Mouse (Mus musculus) left cerebral cortex, adult 11 months (tissue): ENCODE results near the gene Babam2.

Experiments used
- DNase-seq: peaks from one replicate; pipeline ENCODE4 v3.0.0; 2022; ENCODE audit warnings: low spot score

Babam2 gene

DNA sequence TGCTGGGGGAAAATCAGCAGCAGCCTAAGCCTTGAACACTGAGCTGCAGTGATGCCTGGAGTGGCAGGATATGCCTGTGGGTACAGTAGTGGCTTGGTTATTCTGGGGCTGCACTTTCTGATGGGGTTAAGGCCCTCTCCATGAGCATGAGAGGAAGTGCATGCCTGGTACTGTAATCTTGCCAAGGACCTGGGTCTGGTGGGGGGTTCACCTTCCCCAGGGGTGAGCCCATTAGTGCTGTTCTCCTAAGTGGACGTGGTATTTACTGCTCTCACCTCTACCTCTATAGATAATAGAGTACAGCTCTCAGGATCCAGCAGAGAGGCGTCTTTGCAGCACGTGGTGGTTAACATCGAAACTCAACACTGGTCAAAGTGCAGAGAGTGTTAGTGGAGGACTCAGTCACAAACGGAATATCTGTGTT lies 16.4 kb downstream of the Babam2 start:
- DNase-seq, result no peak

- DNase-seq, result no peak
Measured at GRCm38 (mm10) chr5:31715486-31716150, 18.1 kb downstream of the Babam2 start.

DNA sequence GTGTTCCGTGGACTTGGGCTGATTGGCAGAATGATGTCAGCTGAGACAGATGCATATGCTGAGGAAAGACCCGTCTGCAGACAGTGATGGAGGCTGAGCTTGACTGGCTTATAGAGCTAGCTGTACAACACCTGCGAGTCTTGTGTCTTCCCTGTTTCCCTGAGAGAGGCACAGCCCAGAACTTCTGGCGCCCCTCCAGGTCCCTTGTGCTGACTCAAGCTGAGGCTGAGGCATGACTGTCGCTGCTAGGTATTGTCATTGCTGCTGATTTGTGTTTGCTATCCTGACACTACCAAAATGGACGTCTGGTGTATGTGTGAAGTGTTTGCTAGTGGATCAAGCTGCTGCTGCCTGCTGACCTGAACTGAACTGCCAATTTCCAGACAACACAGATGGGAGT lies 27.0 kb downstream of the Babam2 start:
- no peak for DNase-seq

- DNase-seq, result no peak
Measured at GRCm38 (mm10) chr5:31725885-31726284, 28.4 kb downstream of the Babam2 start.

DNA sequence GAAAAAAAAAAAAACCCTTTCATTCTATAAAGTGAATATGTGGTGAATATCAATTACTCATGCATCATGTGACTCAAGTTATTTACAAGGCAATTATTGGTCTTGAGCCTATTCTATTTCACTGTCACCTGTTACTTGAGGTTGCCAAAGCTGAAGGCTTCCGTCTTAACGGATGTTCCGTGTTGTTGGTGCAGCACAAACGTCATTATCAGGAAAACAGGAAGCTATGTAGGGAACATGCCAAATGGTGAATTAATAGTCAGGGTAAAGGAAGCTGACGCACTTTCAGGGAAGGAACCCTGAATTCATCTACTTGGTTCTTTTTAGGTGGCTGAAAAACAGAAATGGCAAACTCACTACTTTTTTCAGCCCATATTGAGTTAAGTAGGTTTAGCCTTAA lies 30.0 kb downstream of the Babam2 start:
- DNase-seq, result no peak

GRCm38 (mm10) chr5:31732644-31733338 lies 35.3 kb downstream of the Babam2 start:
- no peak for DNase-seq

DNA sequence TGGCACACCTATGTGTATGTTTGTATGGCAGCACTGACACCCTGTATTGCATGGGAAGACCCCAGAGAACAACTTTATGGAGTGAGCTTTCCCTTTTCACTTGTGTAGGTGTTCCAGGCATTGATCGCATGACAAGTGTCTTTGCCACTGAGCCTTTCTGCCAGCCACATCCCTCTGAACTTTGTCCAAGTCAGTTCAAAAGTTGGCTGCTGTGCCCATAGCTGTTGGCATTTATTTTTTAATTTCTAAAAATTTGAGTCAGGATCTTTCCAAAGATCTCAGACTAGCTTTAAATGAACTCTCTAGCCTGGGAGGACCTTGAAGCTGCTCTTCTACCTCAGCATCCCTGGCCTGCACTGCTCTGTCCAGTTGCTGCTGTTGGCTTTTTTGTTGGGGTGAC lies 44.4 kb downstream of the Babam2 start:
- DNase-seq, result no peak

DNA sequence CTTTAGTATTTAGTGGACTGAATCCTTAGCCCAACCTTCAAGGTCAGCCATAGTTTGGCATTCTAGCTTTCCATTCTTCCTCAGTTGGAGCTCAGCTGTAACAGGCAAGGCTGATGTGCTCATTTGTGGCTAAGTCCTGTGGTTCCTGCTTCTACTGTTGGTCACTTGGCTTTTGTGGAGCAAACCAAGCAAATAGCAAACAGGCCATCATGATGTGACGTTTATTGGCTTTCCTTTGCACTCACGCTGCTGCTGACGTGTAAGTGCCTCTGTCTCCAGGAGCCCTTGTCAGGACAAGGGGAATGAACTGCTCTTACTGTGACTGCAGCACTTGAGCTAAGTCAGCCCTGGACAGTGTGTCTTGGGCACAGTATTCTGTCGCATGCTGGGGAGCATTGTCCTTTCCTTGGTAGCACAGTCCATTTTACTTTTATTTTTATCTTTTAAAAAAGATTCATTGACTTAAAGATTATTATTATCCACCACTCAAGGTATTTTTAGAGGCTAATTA lies 45.1 kb downstream of the Babam2 start:
- no peak for DNase-seq

DNA sequence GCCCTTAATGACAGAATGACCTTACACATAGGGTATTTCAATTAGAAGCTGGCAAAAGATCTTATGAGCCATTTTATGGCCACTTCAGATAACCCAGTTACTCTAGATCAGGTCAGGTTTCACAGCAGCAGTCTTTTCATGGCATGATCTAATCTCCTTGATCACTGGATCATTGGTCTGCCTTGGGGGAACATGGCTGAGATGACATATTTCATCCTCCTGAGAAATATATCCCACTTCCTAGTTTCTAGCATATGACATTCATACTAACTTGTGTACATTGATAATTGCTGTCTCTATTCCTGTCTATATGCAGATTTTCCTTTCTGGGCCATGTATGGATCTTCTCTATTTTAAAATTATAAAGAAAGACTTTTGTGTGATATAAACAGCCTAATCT lies 51.9 kb downstream of the Babam2 start:
- DNase-seq, result no peak

DNA sequence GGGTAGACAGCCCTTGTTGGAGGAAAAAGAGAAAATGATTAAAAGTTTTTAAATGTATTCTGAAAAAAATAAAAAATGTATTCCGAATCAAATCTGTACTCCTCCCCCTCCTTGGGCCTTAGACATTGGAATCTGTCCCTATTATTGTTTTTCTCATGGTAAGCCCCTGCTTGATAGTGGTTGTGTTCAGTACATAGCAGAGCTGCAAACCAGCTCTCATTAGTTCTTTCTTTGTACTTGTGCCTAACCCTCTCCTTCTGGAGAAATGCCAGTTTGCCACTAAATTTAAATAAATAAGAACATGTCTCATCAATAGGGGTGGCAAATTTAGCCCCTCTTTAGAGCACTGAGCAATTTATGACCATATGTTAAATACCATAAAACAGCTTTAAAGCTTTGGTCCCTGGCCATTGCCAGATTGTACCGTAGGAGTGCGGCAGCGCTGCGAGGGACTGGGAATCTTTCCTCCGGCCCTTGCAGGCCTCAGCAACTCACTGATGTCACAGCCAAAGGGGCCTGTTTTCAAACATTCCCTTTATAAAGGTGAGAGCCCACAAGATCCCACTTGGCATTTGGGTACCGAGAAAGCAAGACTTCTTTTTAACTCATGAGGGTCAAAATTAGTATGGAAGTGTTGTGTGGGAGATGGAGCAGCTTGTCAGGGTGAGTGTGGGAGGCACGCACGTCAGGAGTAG lies 52.9 kb downstream of the Babam2 start:
- peak; percentile 58 for DNase-seq

GRCm38 (mm10) chr5:31750955-31751354 lies 53.5 kb downstream of the Babam2 start:
- DNase-seq, result no peak

DNA sequence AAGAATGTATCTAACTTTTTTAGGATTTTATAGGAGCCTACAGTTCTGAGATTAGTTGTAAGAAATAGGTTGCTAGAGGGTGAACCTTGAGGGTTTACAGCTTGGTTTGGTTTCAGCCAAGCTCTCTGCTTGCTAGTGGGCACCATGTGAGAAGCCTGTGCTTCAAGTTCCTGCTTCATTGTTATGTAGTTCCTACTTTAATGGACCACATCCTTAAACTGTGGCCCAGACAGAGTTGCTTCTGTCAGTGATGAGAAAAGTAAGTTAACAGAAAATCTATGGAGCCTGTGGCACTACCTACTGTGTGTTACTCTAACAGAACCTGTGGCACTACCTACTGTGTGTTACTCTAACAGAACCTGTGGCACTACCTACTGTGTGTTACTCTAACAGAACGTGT lies 57.1 kb downstream of the Babam2 start:
- DNase-seq, result no peak

DNA sequence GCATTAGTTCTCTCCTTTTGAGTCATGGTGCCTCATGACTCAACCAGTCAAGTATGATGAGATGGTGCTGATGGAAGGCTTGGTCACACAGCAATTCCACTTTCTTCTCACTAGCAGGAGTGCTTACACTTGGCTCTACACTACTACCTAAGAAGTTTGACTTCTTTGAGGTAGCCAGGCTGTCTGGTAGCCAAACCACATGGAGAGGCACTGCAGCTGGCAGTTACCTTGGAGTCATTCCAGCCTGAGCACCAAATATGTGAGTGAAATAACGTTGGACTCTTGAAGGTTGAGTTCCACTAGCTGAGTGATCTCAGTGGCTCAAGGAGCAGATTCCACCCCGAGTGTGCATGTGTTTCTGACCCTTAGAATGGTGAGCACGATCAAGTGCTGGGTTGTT lies 57.8 kb downstream of the Babam2 start:
- DNase-seq, result no peak

GRCm38 (mm10) chr5:31758310-31759091 lies 61.0 kb downstream of the Babam2 start:
- DNase-seq, result no peak

DNA sequence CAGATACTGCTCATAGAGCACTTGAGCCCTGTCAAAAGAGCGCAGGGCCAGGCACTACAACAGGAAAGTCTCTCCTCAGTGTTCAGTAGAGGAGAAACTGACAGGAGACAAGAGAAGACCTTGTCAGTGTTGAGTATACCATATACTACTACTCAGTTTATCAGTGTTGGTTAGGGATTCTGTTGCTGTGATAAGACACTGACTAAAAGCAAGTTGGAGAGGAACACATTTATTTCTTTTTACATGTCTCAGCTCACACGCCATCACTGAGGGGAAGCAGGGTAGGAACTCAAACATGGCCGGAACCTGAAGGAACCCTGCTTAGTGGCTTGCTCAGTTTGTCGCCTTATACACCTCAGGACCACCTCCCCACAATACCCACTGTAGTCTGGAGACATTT lies 64.4 kb downstream of the Babam2 start:
- no peak for DNase-seq

DNA sequence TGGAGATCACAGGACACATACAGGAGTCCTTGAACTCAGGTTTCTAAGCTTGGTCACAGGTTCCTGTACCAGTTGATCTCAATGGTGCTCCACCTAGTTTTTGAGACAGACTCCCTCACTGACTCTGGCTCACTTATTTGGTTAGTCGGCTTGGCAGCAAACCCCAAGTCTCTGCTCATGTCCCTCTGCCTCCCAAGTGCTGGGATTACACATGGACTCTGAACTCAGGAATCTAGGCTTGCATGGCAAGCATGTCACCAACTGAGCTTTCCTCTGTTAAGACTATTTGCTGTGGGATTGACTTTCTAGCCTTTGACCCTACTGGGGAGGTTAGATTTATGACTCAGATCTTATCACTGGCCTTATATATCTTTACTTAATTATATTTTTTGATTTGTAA lies 65.3 kb downstream of the Babam2 start:
- DNase-seq, result no peak

DNA sequence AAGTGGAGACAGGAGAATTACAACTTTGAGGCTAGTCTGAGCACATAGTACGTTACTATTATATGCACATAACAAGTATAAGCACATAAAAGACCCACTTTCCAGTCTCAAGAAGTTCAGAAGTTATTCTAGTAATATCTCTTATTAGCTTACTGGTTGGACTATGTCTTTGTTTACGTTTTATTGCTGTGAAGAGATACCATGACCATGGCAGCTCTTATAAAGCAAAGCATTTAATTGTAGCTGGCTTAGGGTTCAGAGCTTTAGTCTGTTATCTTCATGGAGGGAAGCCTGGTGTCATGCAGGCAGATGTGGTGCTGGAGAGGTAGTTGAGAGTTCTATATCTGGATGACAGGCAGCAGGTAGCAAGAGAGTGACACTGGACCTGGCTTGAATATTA lies 68.3 kb downstream of the Babam2 start:
- no peak for DNase-seq

DNA sequence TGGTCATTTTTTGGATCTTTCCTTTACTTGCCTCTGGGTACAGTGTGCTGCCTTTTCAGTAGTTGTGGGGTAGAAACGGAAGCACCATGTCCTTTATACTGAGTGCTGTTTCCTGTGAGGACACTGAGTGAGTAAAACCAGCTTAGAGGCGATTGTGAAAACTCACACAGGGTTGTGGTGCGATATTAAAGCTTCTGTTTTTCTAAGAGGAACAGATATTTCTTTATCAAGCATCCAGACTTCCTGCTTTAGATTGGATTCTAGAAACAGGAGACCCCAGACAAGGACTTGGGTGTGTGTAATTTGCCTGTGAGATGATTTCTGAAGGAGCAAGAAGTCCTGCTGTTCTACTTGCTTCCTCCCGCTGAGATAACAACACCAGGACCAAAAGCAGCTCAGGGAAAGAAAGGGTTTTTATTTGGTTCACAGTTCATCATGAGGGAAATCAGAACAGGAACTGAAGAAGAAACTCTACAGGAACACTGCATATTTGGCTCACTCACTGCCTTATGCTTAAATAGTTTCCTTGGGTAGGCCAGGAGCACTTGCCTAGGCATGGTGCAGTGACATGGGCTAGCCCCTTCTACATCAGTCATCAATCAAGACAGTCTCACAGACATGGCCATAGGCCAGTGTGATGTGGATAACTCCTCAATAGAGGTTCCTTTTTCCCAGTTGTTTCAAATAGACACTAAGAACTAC lies 69.5 kb downstream of the Babam2 start:
- DNase-seq, result no peak

- no peak for DNase-seq
Measured at GRCm38 (mm10) chr5:31771486-31771885, 74.0 kb downstream of the Babam2 start.

DNA sequence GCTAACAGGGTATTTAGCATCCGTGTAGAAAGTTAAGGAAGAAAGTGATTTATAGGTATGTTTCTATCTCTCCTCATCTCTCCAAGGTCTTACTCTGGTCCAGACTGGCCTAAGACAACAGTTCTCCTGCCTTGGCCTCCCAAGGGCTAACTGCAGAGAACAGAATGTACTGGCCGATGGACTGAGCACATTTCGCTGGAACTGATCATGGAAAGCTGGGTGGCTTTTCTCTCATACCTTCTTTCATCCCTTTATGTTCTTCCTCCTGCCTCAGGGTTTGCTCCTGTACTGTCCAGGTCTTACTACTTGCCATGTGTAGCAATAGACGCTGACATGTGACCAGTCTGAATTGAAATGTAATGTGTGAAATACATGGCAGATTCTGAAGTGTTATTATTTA lies 74.4 kb downstream of the Babam2 start:
- no peak for DNase-seq

- no peak for DNase-seq
Measured at GRCm38 (mm10) chr5:31774976-31775375, 77.5 kb downstream of the Babam2 start.

DNA sequence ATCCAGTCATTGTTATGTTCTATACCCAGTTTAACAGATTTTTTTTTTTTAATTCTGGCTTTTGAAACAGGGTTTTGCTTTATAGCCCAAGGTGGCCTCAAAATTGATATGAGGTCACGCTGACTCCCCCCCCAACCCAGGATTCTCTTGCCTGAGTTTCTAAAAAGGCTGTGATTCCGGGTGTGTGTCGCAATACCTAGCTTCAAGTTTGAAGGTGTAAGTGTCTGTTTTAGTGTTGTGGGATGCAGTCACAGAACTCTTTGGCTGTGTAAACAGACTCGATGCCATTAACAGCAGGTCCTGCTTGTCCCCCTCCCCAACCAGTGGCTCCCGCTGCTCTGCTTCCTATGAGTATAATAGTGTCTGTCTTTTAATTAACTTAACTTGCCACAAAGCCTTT lies 84.1 kb downstream of the Babam2 start:
- no peak for DNase-seq
